Mouse (Mus musculus): Measurements from ENCODE around the gene Met.

- TF ChIP-seq POLR2A (IDR thresholded peaks at IDR 0.05; ENCODE audit: low read depth, low read length), result no peak
- no peak for TF ChIP-seq CTCF (IDR thresholded peaks at IDR 0.05; ENCODE audit: extremely low read depth, insufficient read length, insufficient replicate concordance, low read depth, low read length)
Observed at GRCm38 (mm10) chr6:17545480-17545879, 81.9 kb downstream of the Met start.
